Mouse (Mus musculus) liver, embryonic 16.5 days (tissue): ENCODE measurements around the gene Tial1. TPM values are rescaled to one million over a fixed set of nuclear protein-coding genes. Genes with fewer than 3 reads are reported as not detected.

Source experiments
- ATAC-seq: fragments of 200-750 bp; cut with Nextera tagmentation; 2 replicates; pipeline ENCODE4 v1.8.0; 2017; ENCODE audit warnings: low read depth, mild to moderate bottlenecking, moderate number of reproducible peaks, moderate library complexity
- H3K27ac ChIP-seq: fragments of 300-500 bp; sonication (generic); 2 replicates; pipeline ENCODE4 v1.5.1; 2014; ENCODE audit warnings: mild to moderate bottlenecking, low read length
- H3K27me3 ChIP-seq: fragments of 300-500 bp; sonication (generic); 2 replicates; pipeline ENCODE4 v1.6.1; 2014; ENCODE audit warnings: low read depth, low read length, mixed read lengths; ENCODE audit not compliant: control insufficient read depth, insufficient read depth
- H3K36me3 ChIP-seq: fragments of 300-500 bp; sonication (generic); 2 replicates; pipeline ENCODE4 v1.6.1; 2014; ENCODE audit warnings: mild to moderate bottlenecking; ENCODE audit not compliant: control insufficient read depth, insufficient read depth
- H3K4me1 ChIP-seq: fragments of 300-500 bp; sonication (generic); 2 replicates; pipeline ENCODE4 v1.6.1; 2014; ENCODE audit warnings: low read depth, low read length, mixed read lengths; ENCODE audit not compliant: control insufficient read depth
- H3K4me2 ChIP-seq: fragments of 300-500 bp; sonication (generic); 2 replicates; pipeline ENCODE4 v1.6.1; 2014; ENCODE audit warnings: low read depth, low read length, mixed read lengths
- H3K4me3 ChIP-seq: fragments of 300-500 bp; sonication (generic); 2 replicates; pipeline ENCODE4 v1.5.1; 2014; ENCODE audit warnings: low read depth, mild to moderate bottlenecking, low read length
- H3K9ac ChIP-seq: fragments of 300-500 bp; sonication (generic); 2 replicates; pipeline ENCODE4 v1.6.1; 2014; ENCODE audit warnings: low read depth, low read length
- H3K9me3 ChIP-seq: fragments of 300-500 bp; sonication (generic); replicated peaks from 2 replicates; pipeline ENCODE4 v1.6.1; 2016; ENCODE audit warnings: low read length; ENCODE audit not compliant: control insufficient read depth
- WGBS: fragments of 180-500 bp; shearing (Covaris S2); extraction: QIAGEN DNeasy Blood & Tissue Kit; methylation state at CpG from one replicate; pipeline ENCODE4 v1.1.7; 2014; ENCODE audit not compliant: insufficient replicate concordance; 5-methylcytosine and 5-hydroxymethylcytosine counted together
- polyA plus RNA-seq: library from polyadenylated mRNA; unstranded; fragments of >200 nt; fragmentation: Nextera tagmentation; extraction: Ambion mirVana; gene quantifications from 2 replicates; pipeline ENCODE4 v1.2.1, GENCODE M21; 2015

The Tial1 gene
- polyA plus RNA-seq, 1 experiment from 2014 or later = 8.5 TPM

DNA sequence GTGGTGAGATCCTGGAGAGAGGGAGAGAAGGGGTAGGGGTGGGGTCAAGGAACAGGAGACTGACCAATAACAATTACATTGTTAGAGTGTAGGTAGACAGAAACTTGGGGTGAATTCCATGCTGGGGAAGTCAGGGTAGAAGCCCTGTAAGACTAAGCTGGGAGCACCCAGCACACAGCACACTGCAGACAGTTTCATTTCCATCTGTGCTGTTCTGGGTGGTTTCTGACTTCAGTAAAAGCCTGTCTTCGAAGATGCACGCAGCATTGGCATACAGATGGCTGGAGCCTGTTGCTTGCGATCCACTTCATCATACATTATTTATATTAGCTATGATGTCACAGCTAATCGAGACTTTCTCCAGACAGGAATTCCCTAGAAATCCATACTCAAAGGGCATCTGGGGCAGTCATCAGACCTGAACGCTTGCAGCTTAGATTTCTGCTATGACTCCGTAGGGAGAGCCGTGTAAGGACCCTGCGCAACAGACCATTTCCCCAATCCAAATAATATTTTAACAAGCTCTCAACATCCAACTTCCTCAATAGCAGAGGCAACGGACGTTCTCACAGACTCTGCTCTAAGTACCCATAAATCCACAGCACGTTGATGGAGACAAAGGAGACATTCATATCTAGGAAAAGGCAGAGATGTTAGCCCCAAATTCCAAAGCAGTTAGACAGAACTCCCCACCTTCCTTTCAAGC, 50.7 kb downstream of the Tial1 start:
- 67% methylated on average over 11 of the region's 11 CpGs for WGBS
- Histone ChIP-seq H3K4me1 (peaks cover 36% of the 10 kb centered on the region), H3K27me3 (peaks cover 4% of the 10 kb centered on the region; the same call in 1 of the 2 replicates), H3K9ac (no peak overlapping the region), H3K4me2 (no peak overlapping the region), H3K4me3 (no peak overlapping the region), H3K36me3 (no peaks in the 10 kb centered on the region; the same call in 1 of the 2 replicates), H3K27ac (no peak overlapping the region), H3K9me3 (no peaks in the 10 kb centered on the region)
- no peak for ATAC-seq

DNA sequence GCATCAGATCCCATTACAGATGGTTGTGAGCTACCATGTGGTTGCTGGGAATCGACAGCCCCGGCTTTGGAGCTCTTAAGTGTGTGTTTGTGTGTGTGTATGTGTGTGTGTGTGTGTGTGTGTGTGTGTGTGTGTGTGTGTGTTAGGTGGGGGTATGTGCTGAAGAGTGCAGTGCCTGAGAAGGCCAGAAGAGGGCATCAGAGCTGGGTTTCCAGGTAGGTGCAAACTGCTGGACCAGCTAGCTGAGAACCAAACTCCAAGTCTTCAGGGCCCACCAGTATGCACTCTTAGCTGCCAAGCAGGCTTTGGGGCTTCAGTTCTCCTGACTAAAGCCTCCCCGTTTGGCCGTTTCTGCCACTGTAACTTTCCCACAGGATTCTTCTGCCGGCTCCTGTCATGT, 53.3 kb downstream of the Tial1 start:
- WGBS = 88% methylated on average over 5 of the region's 5 CpGs
- no peaks in the 10 kb centered on the region; the same call in 1 of the 2 replicates for H3K36me3 ChIP-seq
- no peaks in the 10 kb centered on the region for H3K9me3 ChIP-seq
- no peak overlapping the region for H3K9ac ChIP-seq
- H3K4me3 ChIP-seq = no peak overlapping the region
- no peak overlapping the region for H3K27ac ChIP-seq
- no peak for ATAC-seq
- H3K27me3 ChIP-seq = no peaks in the 10 kb centered on the region
- H3K4me2 ChIP-seq = no peak overlapping the region
- peaks cover 17% of the 10 kb centered on the region for H3K4me1 ChIP-seq

DNA sequence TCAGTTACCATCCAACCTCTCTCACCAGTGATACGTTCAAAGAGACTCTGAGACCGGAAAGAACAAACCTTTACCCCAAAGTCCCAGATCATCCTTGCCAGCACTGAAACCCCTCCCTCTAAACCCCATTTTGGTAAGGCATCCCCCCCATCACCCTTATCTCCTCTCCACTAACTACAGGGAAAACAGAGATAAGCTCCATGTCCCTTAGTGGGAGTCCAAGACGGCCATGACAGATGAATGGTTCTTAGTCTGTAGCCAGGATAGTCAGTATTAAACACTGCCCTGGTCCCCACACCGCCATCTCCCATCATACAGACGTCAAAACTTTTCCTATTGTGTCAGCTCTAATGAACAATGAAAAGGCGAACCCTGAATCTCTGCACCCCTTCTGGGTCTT, 57.5 kb downstream of the Tial1 start:
- WGBS = 55% methylated on average over 6 of the region's 6 CpGs
- ATAC-seq = no peak
- Histone ChIP-seq H3K27ac (peak overlapping the region; percentile 16; the same call in 1 of the 2 replicates), H3K27me3 (no peaks in the 10 kb centered on the region), H3K4me1 (peaks cover 18% of the 10 kb centered on the region), H3K4me2 (no peak overlapping the region), H3K36me3 (peaks cover 8% of the 10 kb centered on the region; the same call in 1 of the 2 replicates), H3K9me3 (no peaks in the 10 kb centered on the region), H3K4me3 (no peak overlapping the region), H3K9ac (no peak overlapping the region)

DNA sequence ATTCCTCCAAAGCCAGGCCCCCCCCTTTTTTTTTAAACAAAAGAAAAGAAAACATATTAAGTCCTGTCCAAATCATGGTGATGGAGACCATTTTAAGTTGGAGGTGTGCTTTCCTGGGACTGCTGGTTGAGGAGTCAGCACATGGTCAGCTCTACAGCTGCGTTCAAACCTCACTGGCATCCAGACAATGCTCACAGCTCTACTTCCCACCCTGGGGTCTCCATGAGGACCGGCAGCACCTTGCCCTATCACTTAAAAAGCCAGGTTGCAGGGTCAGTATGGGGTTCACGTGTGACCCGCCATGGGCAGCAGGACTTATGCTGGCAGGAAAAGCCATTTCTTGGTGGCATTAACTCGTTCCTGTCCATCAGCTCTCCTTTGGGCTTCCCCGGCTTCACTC, 57.9 kb downstream of the Tial1 start:
- H3K4me2 ChIP-seq = no peak overlapping the region
- peak overlapping the region; percentile 16; the same call in 1 of the 2 replicates for H3K27ac ChIP-seq
- no peaks in the 10 kb centered on the region for H3K27me3 ChIP-seq
- H3K9me3 ChIP-seq = no peaks in the 10 kb centered on the region
- H3K4me3 ChIP-seq = no peak overlapping the region
- H3K36me3 ChIP-seq = peaks cover 8% of the 10 kb centered on the region; the same call in 1 of the 2 replicates
- 68% methylated on average over 6 of the region's 6 CpGs for WGBS
- ATAC-seq = no peak
- H3K9ac ChIP-seq = no peak overlapping the region
- peaks cover 22% of the 10 kb centered on the region for H3K4me1 ChIP-seq

DNA sequence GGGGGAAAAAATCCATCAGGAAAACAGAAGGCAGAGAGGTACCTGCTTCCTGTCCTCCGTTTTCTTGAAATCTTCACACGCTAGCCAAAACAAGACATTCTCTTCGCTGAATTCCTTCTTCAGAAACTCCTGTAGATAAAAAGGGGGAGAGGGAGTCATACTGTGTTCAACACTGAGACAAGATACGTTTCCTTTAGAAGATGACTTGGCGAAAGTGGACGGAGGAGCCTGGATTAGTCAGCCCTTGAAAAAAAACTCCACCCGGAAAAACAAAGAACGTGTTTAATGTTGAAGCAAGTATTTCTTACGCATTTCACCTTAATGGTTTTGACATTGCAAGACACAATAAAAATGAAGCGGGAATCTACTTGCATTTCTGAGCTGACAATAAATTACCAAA, 58.4 kb downstream of the Tial1 start:
- no peak overlapping the region for H3K4me2 ChIP-seq
- no peak overlapping the region for H3K4me3 ChIP-seq
- H3K36me3 ChIP-seq = peaks cover 8% of the 10 kb centered on the region; the same call in 1 of the 2 replicates
- H3K27ac ChIP-seq = no peak overlapping the region
- no peaks in the 10 kb centered on the region for H3K9me3 ChIP-seq
- 34% methylated on average over 10 of the region's 10 CpGs for WGBS
- H3K27me3 ChIP-seq = no peaks in the 10 kb centered on the region
- peaks cover 27% of the 10 kb centered on the region for H3K4me1 ChIP-seq
- peak; percentile 36; the same call in 1 of the 2 replicates for ATAC-seq
- no peak overlapping the region for H3K9ac ChIP-seq

DNA sequence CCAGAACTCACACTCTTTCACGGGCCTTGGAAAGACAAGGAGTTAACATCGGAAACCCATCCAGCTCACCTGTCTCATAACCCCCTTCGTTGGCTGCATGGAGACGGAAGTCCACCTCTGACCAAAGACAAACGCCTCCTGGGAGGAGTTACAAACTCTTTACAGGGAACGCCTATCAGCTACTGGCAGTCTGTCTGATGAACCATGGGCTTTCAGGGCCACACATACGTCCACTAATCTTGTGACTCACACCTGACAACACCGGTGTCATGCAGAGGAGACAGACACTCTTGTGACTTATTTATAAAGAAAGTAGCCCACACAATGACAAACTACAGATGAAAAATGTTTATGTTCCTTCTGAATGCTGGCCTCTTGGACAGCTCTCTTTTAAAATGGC, 58.9 kb downstream of the Tial1 start:
- Histone ChIP-seq H3K27me3 (no peaks in the 10 kb centered on the region), H3K4me1 (peaks cover 29% of the 10 kb centered on the region), H3K4me2 (no peak overlapping the region), H3K9me3 (no peaks in the 10 kb centered on the region), H3K4me3 (no peak overlapping the region), H3K9ac (no peak overlapping the region), H3K27ac (no peak overlapping the region), H3K36me3 (peaks cover 8% of the 10 kb centered on the region; the same call in 1 of the 2 replicates)
- peak; percentile 47; the same call in 1 of the 2 replicates for ATAC-seq
- 61% methylated on average over 8 of the region's 8 CpGs for WGBS

DNA sequence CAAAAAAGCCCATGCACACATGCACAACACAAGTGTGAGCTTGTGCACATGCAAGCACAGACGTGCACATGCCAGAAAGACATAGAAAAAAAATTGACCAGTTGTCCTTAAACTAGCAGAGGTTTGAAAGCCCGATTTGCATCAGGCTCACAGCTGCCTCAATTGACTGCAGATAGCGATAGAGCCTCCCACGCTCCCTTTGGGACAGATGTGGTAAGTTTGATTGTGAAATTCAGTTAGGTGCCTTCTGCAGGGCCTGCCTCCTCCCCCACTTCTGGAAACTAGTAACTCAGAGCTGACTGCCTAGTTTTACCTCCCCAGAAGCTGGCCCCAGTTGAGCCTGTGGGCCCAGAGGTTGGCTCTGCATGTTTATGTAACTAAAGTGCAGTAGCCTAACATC, 62.9 kb downstream of the Tial1 start:
- Histone ChIP-seq H3K27me3 (no peaks in the 10 kb centered on the region), H3K9ac (0 out of 2 replicates have a peak overlapping the region, but pooled peaks have one; percentile 11), H3K9me3 (no peaks in the 10 kb centered on the region), H3K4me2 (no peak overlapping the region), H3K4me1 (peaks cover 31% of the 10 kb centered on the region), H3K36me3 (peaks cover 8% of the 10 kb centered on the region; the same call in 1 of the 2 replicates), H3K4me3 (no peak overlapping the region), H3K27ac (peak overlapping the region; percentile 80)
- ATAC-seq = peak; percentile 80
- WGBS = 10% methylated on average over 4 of the region's 4 CpGs

DNA sequence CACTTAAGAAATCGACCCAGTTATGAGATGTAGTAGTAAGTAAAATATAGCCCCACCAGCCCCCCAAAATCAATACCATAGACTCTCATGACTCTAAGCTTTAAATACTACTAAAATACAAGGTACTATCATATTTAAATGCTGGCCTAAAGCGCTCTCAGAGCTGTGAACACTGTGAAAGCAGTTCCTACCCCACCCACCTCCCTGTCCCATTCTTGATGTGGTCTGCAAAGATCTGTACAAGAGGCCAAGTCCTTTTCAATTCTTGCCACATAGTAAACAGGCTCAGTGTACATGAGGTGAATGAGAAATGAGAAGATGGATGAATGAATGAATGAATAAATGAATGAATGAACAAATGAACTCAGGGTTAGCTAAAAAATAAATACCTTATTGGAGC, 64.5 kb downstream of the Tial1 start:
- no peak overlapping the region for H3K9ac ChIP-seq
- 59% methylated on average over 2 of the region's 2 CpGs for WGBS
- H3K27me3 ChIP-seq = no peaks in the 10 kb centered on the region
- H3K4me2 ChIP-seq = no peak overlapping the region
- no peak for ATAC-seq
- no peak overlapping the region for H3K27ac ChIP-seq
- peaks cover 8% of the 10 kb centered on the region; the same call in 1 of the 2 replicates for H3K36me3 ChIP-seq
- H3K4me3 ChIP-seq = no peak overlapping the region
- H3K4me1 ChIP-seq = peaks cover 38% of the 10 kb centered on the region
- H3K9me3 ChIP-seq = no peaks in the 10 kb centered on the region

DNA sequence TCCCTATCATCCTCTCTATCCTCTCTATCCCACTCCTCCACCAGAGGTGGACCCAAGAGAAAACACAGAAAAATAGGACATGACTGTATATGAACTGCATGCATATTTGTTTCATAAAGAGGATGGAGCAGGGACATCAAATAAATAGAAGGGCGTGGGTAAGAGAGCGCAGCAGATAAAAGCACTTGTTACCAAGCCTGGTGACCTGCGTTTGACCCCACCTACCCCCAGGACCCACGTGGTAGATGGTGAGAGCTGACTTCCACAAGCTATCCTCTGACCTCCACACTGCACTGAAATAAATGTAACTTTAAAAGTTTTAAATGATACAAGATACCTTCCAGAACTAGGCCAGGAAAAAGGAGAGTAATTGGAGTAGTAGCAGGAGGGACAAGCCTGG, 67.8 kb downstream of the Tial1 start:
- Histone ChIP-seq H3K9me3 (no peaks in the 10 kb centered on the region), H3K9ac (no peak overlapping the region), H3K27ac (no peak overlapping the region), H3K36me3 (no peaks in the 10 kb centered on the region), H3K4me2 (no peak overlapping the region), H3K4me1 (peaks cover 53% of the 10 kb centered on the region), H3K4me3 (no peak overlapping the region), H3K27me3 (no peaks in the 10 kb centered on the region)
- ATAC-seq = no peak
- WGBS = 33% methylated on average over 4 of the region's 4 CpGs
